Mouse (Mus musculus): ENCODE measurements around the gene Asphd1.

- no peak for TF ChIP-seq CTCF (IDR thresholded peaks at IDR 0.05; ENCODE audit: insufficient read depth, low read length)
- no peak for TF ChIP-seq POLR2A (IDR thresholded peaks at IDR 0.05; ENCODE audit: borderline replicate concordance, extremely low read depth, low read depth, low read length)
Observed at GRCm38 (mm10) chr7:126949403-126949792, at the start of gene Asphd1.
